8 mouse cellular contexts compared by ENCODE assay signal in genomic region chr4:136956751-136957446, GRCm38 (mm10). TPM values are rescaled to one million over a fixed set of nuclear protein-coding genes. Genes with fewer than 3 reads are reported as not detected.
DNase-seq lines count a peak whose midpoint lies in the region; ATAC-seq lines count a peak whose summit lies in the region.

Epha8 (minus strand) TSS chr4:136956816.

- H3K36me3 ChIP-seq in forebrain, embryonic 14.5 days (ENCODE audit: control insufficient read depth, insufficient read depth, low read length), result no peaks in the 10 kb centered on the region
- no peaks in the 10 kb centered on the region for H3K36me3 ChIP-seq in liver, embryonic 15.5 days (replicated peaks)

- H3K9ac ChIP-seq in forebrain, embryonic 14.5 days (ENCODE audit: low read length), result peak within 1 kb of the TSS; percentile 67
- no peak within 1 kb of the TSS for H3K9ac ChIP-seq in liver, embryonic 15.5 days

- peak; percentile 77 for ATAC-seq in forebrain, embryonic 14.5 days
- ATAC-seq in liver, embryonic 15.5 days (ENCODE audit: insufficient read depth), result no peak

- peak within 1 kb of the TSS; percentile 41 for H3K4me3 ChIP-seq in forebrain, embryonic 14.5 days (ENCODE audit: low read depth, low read length)
- peak within 1 kb of the TSS; percentile 14; the same call in 1 of the 2 replicates for H3K4me3 ChIP-seq in liver, embryonic 15.5 days (replicated peaks)

- no peak within 1 kb of the TSS for H3K27ac ChIP-seq in forebrain, embryonic 14.5 days (ENCODE audit: low read depth, low read length)
- H3K27ac ChIP-seq in liver, embryonic 15.5 days (replicated peaks), result no peak within 1 kb of the TSS

- H3K4me2 ChIP-seq in forebrain, embryonic 14.5 days (ENCODE audit: low read length), result peak within 1 kb of the TSS; percentile 82
- H3K4me2 ChIP-seq in liver, embryonic 15.5 days, result peak within 1 kb of the TSS; percentile 43

- no peaks in the 10 kb centered on the region for H3K9me3 ChIP-seq in forebrain, embryonic 14.5 days (replicated peaks; ENCODE audit: control insufficient read depth, low read length)
- H3K9me3 ChIP-seq in liver, embryonic 15.5 days (replicated peaks), result no peaks in the 10 kb centered on the region

- intact Hi-C loops in left cerebral cortex, postnatal 10 days (cut with DNase I), result no loop called here
- intact Hi-C loops in gastrocnemius, postnatal 36 days (cut with DNase I), result no loop called here

- under 1% methylated on average over 44 of the region's 75 CpGs for WGBS in forebrain, embryonic 14.5 days
- WGBS in liver, embryonic 15.5 days (ENCODE audit: insufficient replicate concordance), result 2% methylated on average over 45 of the region's 75 CpGs

- 0 out of 2 replicates have a peak, but pooled peaks cover under 1% of the 10 kb centered on the region for H3K4me1 ChIP-seq in forebrain, embryonic 14.5 days (ENCODE audit: control insufficient read depth, insufficient read depth, low read length)
- no peaks in the 10 kb centered on the region for H3K4me1 ChIP-seq in liver, embryonic 15.5 days (replicated peaks)

- H3K27me3 ChIP-seq in forebrain, embryonic 14.5 days (replicated peaks; ENCODE audit: control insufficient read depth, insufficient read depth, low read length), result peaks cover 58% of the 10 kb centered on the region
- peaks cover 84% of the 10 kb centered on the region for H3K27me3 ChIP-seq in liver, embryonic 15.5 days

- DNase-seq in left cerebral cortex, postnatal 10 days (ENCODE audit: extremely low spot score in 1 of 2, low spot score in 2 of 2), result peak in 1 of 2 experiments; percentile 50
- DNase-seq in left cerebral cortex, adult 8-10 months (ENCODE audit: low spot score in 2 of 2), result no peak
- peak; percentile 75 for DNase-seq in cerebellum, adult 9-11 months
- no peak for DNase-seq in forebrain, embryonic 14.5 days (ENCODE audit: low spot score)
- DNase-seq in thymus, postnatal 4 days, result no peak
- DNase-seq in thymus, postnatal 10 days (ENCODE audit: low spot score in 2 of 2), result no peak
- DNase-seq in gastrocnemius, postnatal 36 days, result no peak

RNA-seq across cellular contexts. Expression of gene Epha8, which starts in this region (rescaled TPM):
- 10 to 100 TPM; 13.5 to 15.0 TPM for total RNA-seq in left cerebral cortex, postnatal 10 days (2021)
- 10 to 100 TPM in 1 of 4 experiments, 1 to 10 TPM in 3; 5.9 to 10.5 (median 7.6) TPM for total RNA-seq in left cerebral cortex, adult 8-10 months (2022)
- polyA plus RNA-seq in forebrain, embryonic 14.5 days (2014; fragmentation: Nextera tagmentation; extraction: Ambion mirVana), result 1.9 and 3.1 TPM in 2 replicates
- polyA plus RNA-seq in liver, embryonic 15.5 days (2015; fragmentation: Nextera tagmentation; extraction: Ambion mirVana), result 0.25 and 0.33 TPM in 2 replicates
- not detected for total RNA-seq in gastrocnemius, postnatal 36 days (2021)

Comparison
In these comparisons a context has a peak if more than half of its experiments do, and no peak if none do; other contexts are left out.
1. RNA of gene Epha8 (total RNA-seq): 13.5 to 15.0 TPM in left cerebral cortex, postnatal 10 days and 5.9 to 10.5 TPM in left cerebral cortex, adult 8-10 months; not detected in gastrocnemius, postnatal 36 days; every median in the first group is over 4 times any median in the second.